Mouse (Mus musculus) heart, embryonic 14.5 days (tissue): Measurements from ENCODE around the gene Afap1l2. TPM values are rescaled to one million over a fixed set of nuclear protein-coding genes. Genes with fewer than 3 reads are reported as not detected.

Experiments used
- ATAC-seq: fragments of 200-750 bp; cut with Nextera tagmentation; 2 replicates; pipeline ENCODE4 v1.8.0; 2017; ENCODE audit warnings: low read depth, moderate TSS enrichment; ENCODE audit not compliant: insufficient number of reproducible peaks, insufficient read depth, low FRiP score
- H3K27ac ChIP-seq, 2 experiments: fragments of 200-500 bp in 1 of 2; fragments of 300-500 bp in 1 of 2; sonication (generic) in 1 of 2; replicated peaks in 1 of 2; 2 replicates each; pipeline ENCODE4 v1.5.1; 2012 to 2014; ENCODE audit warnings: low read depth in 2 of 2, low read length in 2 of 2, control low read depth in 1 of 2, mild to moderate bottlenecking in 1 of 2, mixed read lengths in 1 of 2; ENCODE audit not compliant: control insufficient read depth in 1 of 2, insufficient read depth in 1 of 2
- H3K27me3 ChIP-seq: fragments of 300-500 bp; sonication (generic); 2 replicates; pipeline ENCODE4 v1.6.1; 2014; ENCODE audit warnings: mild to moderate bottlenecking, low read length, control low read depth; ENCODE audit not compliant: control insufficient read depth, insufficient read depth
- H3K36me3 ChIP-seq: fragments of 300-500 bp; sonication (generic); 2 replicates; pipeline ENCODE4 v1.6.1; 2014; ENCODE audit warnings: mild to moderate bottlenecking, control low read depth, low read length, mixed read lengths; ENCODE audit not compliant: control insufficient read depth, insufficient read depth
- H3K4me1 ChIP-seq, 2 experiments: fragments of 200-500 bp in 1 of 2; fragments of 300-500 bp in 1 of 2; sonication (generic) in 1 of 2; 2 replicates each; pipeline ENCODE4 v1.6.1; 2012 to 2014; ENCODE audit warnings: low read length in 2 of 2, control low read depth in 1 of 2, mixed read lengths in 1 of 2; ENCODE audit not compliant: control insufficient read depth in 2 of 2, insufficient read depth in 2 of 2
- H3K4me2 ChIP-seq: fragments of 300-500 bp; sonication (generic); 2 replicates; pipeline ENCODE4 v1.6.1; 2014; ENCODE audit warnings: mild to moderate bottlenecking, low read length
- H3K4me3 ChIP-seq, 2 experiments: fragments of 200-500 bp in 1 of 2; fragments of 300-500 bp in 1 of 2; sonication (generic) in 1 of 2; 2 replicates each; pipeline ENCODE4 v1.5.1; 2012 to 2014; ENCODE audit warnings: low read length in 2 of 2, mild to moderate bottlenecking in 2 of 2, control low read depth in 1 of 2, low read depth in 1 of 2, moderate library complexity in 1 of 2; ENCODE audit not compliant: control insufficient read depth in 1 of 2, insufficient read depth in 1 of 2
- H3K9ac ChIP-seq: fragments of 300-500 bp; sonication (generic); 2 replicates; pipeline ENCODE4 v1.6.1; 2014; ENCODE audit warnings: mild to moderate bottlenecking, low read length
- H3K9me3 ChIP-seq: fragments of 300-500 bp; sonication (generic); 2 replicates; pipeline ENCODE4 v1.6.1; 2016; ENCODE audit warnings: low read length, control low read depth; ENCODE audit not compliant: control insufficient read depth
- WGBS: fragments of 180-500 bp; shearing (Covaris S2); extraction: QIAGEN DNeasy Blood & Tissue Kit; methylation state at CpG from one replicate; pipeline ENCODE4 v1.1.7; 2014; 5-methylcytosine and 5-hydroxymethylcytosine counted together
- polyA plus RNA-seq: library from polyadenylated mRNA; unstranded; fragments of >200 nt; fragmentation: Nextera tagmentation; extraction: Ambion mirVana; gene quantifications from 2 replicates; pipeline ENCODE4 v1.2.1, GENCODE M21; 2014

Afap1l2 gene
- polyA plus RNA-seq, 1 experiment from 2014 or later, result 0.84 TPM

DNA sequence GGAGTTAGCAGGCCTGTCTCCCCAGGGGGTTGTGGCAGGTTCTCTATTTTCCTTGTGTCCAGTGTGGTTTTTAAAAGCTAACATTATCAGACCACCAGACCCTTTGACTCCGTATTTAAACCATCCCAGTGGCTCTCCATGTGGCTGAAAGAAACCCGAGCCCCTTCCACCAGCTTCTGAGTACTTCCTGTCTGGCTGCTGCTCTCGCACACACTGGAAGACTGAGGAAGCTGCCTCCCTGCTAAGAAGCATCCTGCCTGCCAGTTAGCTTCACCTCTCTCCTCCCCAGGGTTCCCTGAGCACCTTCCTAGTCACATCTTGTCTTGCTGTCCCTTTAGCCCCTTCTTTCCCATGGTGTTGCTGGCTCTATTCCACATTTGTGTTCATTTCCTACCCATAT lies 100.2 kb downstream of the Afap1l2 start:
- no peak overlapping the region for H3K4me2 ChIP-seq
- no peak overlapping the region for H3K9ac ChIP-seq
- H3K36me3 ChIP-seq, result no peaks in the 10 kb centered on the region
- ATAC-seq, result no peak
- no peaks in the 10 kb centered on the region for H3K4me1 ChIP-seq
- 53% methylated on average over 3 of the region's 3 CpGs for WGBS
- no peak overlapping the region for H3K4me3 ChIP-seq
- no peaks in the 10 kb centered on the region for H3K9me3 ChIP-seq
- no peak overlapping the region for H3K27ac ChIP-seq
- no peaks in the 10 kb centered on the region for H3K27me3 ChIP-seq

DNA sequence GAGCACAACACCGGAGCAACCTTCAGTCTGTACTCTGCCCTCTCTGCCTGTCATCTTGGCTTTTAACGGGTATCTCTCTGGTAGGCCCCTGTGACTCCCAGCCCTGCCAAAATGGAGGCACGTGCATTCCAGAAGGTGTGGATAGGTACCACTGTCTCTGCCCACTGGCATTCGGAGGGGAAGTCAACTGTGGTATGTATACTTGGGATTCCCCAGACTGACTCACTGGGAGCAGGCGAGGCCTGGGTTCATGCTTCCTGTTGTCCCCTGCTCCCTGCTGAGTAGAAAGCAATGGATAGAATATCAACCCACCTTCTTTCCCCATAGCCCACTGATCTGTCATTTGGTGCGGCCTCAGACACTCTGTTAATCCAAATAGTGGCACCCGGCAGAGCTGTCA lies 102.6 kb downstream of the Afap1l2 start:
- no peak overlapping the region for H3K9ac ChIP-seq
- WGBS, result 81% methylated on average over 7 of the region's 7 CpGs

DNA sequence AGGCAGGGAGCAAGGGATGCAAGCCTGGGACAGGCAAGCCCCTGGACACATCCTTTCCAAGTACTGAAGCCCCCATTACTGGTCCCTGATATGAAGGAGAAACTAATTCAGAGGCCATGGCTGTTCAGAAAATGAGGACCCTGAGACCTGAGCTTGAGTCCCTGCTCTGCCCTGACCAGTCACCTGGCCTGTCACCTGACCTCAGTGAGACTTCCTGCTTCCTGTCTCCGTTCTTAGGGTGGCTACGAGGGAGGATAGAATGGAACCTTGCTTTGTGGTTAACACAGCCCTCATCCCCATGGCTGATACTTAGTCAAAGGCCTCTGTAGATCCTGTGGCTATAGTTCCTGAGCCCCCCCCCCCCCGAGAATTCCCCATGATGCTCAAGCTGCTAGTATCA lies 103.9 kb downstream of the Afap1l2 start:
- no peak for ATAC-seq
- Histone ChIP-seq H3K9ac (no peak overlapping the region), H3K4me3 (no peak overlapping the region), H3K36me3 (no peaks in the 10 kb centered on the region), H3K9me3 (no peaks in the 10 kb centered on the region), H3K27me3 (no peaks in the 10 kb centered on the region), H3K27ac (no peak overlapping the region), H3K4me1 (no peaks in the 10 kb centered on the region), H3K4me2 (no peak overlapping the region)
- 79% methylated on average over 3 of the region's 3 CpGs for WGBS

More for the DNA sequence above, 102.6 kb downstream of the Afap1l2 start:
- Histone ChIP-seq H3K27me3 (no peaks in the 10 kb centered on the region), H3K4me3 (no peak overlapping the region), H3K27ac (no peak overlapping the region), H3K36me3 (no peaks in the 10 kb centered on the region), H3K4me1 (no peaks in the 10 kb centered on the region), H3K9me3 (no peaks in the 10 kb centered on the region), H3K4me2 (no peak overlapping the region)
- ATAC-seq, result no peak

DNA sequence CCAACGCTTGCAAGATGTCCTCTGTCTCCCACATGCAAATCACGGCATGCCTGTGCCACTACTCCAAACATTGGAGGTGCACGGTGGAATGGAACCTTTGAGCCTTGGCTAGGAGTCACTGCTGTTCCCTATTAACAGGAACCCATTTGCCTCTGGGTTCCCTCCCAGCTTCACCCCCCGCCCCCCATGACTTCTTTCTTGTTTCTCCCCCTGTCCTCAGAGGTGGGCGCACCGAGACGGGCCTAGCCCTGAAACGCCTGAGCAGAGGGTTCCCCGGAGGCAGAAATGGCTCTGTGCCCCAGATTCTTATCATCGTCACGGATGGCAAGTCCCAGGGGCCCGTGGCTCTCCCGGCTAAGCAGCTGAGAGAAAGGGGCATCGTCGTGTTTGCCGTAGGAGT lies 110.4 kb downstream of the Afap1l2 start:
- H3K9me3 ChIP-seq, result no peaks in the 10 kb centered on the region
- H3K36me3 ChIP-seq, result no peaks in the 10 kb centered on the region
- no peak overlapping the region for H3K27ac ChIP-seq
- 86% methylated on average over 12 of the region's 16 CpGs for WGBS
- H3K4me1 ChIP-seq, result peaks cover 3 to 4% of the 10 kb centered on the region in 2 experiments; a peak in 2 of 4 replicates
- H3K27me3 ChIP-seq, result no peaks in the 10 kb centered on the region
- H3K4me3 ChIP-seq, result no peak overlapping the region
- no peak for ATAC-seq
- H3K9ac ChIP-seq, result no peak overlapping the region
- H3K4me2 ChIP-seq, result no peak overlapping the region

DNA sequence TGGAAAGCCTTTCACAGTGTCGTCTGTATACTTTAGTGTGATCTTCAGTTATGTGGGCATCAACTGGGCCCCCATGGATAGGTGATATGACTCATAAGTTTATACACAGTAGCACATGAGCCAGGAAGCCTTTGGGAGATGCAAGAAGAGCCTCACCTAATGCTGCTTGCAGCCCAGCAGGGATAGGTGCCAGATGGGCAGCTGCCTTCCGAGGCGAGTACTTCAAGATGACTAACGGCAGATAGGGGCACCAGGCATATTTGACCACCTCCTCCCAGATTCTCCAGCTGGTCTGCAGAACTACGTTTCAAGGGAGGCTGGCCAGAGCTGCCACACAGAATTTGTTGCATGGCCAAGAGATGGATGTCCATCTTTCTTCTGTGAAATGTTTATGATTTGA lies 114.7 kb downstream of the Afap1l2 start:
- H3K27ac ChIP-seq, result no peak overlapping the region
- 72% methylated on average over 5 of the region's 5 CpGs for WGBS
- H3K4me3 ChIP-seq, result no peak overlapping the region
- H3K9me3 ChIP-seq, result no peaks in the 10 kb centered on the region
- H3K9ac ChIP-seq, result no peak overlapping the region
- ATAC-seq, result no peak
- H3K4me2 ChIP-seq, result no peak overlapping the region
- H3K4me1 ChIP-seq, result peaks cover 3 to 4% of the 10 kb centered on the region in 2 experiments; a peak in 2 of 4 replicates
- H3K36me3 ChIP-seq, result no peaks in the 10 kb centered on the region
- H3K27me3 ChIP-seq, result no peaks in the 10 kb centered on the region

DNA sequence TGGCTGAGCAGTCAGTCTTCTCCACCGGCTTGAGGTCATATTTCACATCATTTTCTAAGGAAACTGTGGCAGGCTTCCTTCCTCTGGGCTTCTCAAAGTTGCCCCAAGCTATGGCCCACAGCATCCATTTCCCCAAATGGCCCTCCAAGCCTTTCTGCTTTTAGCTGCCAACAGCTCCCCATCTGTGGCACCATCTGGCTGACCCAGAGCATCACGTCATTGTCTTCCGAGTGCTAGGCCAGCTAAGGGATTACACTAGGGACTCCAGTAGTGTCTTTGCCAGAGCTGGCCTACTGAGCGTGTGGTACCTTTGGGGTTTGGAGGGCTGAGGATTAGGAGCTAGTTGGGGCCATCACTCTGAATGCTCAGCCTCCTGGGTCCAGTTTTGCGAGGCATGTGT lies 115.4 kb downstream of the Afap1l2 start:
- no peaks in the 10 kb centered on the region for H3K36me3 ChIP-seq
- H3K9ac ChIP-seq, result no peak overlapping the region
- no peaks in the 10 kb centered on the region for H3K9me3 ChIP-seq
- no peaks in the 10 kb centered on the region for H3K27me3 ChIP-seq
- WGBS, result 91% methylated on average over 5 of the region's 5 CpGs
- no peak overlapping the region for H3K4me2 ChIP-seq
- ATAC-seq, result no peak
- no peak overlapping the region for H3K27ac ChIP-seq
- no peak overlapping the region for H3K4me3 ChIP-seq
- H3K4me1 ChIP-seq, result peaks cover 3 to 4% of the 10 kb centered on the region in 2 experiments; a peak in 2 of 4 replicates

DNA sequence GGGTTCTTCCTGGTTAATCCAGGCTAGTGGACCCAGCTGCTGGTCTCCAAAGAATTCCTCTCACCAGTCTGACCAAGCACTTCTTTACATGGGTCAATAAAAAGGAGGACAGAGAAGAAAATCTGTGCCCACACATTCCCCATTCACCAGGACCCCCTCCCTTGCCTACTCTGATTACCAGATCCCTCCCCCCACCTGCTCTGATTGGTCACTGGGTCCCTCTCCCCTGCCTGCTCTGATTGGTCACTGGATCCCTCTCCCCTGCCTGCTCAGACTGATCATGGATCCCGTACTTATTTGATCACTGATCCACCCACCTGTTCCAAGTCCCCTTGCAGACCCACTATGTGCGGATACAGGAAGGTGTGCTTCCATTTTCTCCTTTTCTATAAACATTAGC lies 116.6 kb downstream of the Afap1l2 start:
- 50% methylated on average over 2 of the region's 2 CpGs for WGBS
- Histone ChIP-seq H3K4me1 (peaks cover 2 to 3% of the 10 kb centered on the region in 2 experiments; a peak in 2 of 4 replicates), H3K4me3 (no peak overlapping the region), H3K27me3 (no peaks in the 10 kb centered on the region), H3K36me3 (no peaks in the 10 kb centered on the region), H3K9ac (no peak overlapping the region), H3K4me2 (no peak overlapping the region), H3K9me3 (no peaks in the 10 kb centered on the region), H3K27ac (no peak overlapping the region)
- ATAC-seq, result no peak

DNA sequence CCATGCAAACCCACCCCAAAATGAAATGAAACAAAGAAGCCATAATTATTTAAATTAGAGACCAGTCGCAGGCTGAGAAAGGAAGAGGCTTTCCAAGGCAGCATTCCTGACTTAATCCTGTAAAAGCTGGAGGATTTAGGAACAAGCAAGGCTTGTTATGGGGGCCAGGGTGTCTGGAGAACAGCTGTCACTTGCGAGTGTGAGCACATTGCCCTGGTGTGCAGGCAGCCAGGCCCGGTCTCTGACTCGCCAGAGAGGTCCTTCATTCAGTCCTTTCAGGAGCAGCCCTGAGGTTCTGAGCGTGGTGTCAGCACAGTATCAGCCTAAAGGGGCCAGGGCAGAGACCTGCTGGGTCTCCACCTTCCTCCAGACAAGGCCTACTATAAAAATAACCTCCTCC lies 119.4 kb downstream of the Afap1l2 start:
- no peak overlapping the region for H3K4me2 ChIP-seq
- no peak overlapping the region for H3K27ac ChIP-seq
- no peaks in the 10 kb centered on the region for H3K9me3 ChIP-seq
- H3K4me3 ChIP-seq, result no peak overlapping the region
- H3K9ac ChIP-seq, result no peak overlapping the region
- no peaks in the 10 kb centered on the region for H3K27me3 ChIP-seq
- WGBS, result 53% methylated on average over 5 of the region's 5 CpGs
- peaks cover 1 to 4% of the 10 kb centered on the region in 2 experiments; a peak in 3 of 4 replicates for H3K4me1 ChIP-seq
- no peaks in the 10 kb centered on the region for H3K36me3 ChIP-seq
- no peak for ATAC-seq
